ENCODE assay signal across 8 mouse cellular contexts in the genomic region with DNA sequence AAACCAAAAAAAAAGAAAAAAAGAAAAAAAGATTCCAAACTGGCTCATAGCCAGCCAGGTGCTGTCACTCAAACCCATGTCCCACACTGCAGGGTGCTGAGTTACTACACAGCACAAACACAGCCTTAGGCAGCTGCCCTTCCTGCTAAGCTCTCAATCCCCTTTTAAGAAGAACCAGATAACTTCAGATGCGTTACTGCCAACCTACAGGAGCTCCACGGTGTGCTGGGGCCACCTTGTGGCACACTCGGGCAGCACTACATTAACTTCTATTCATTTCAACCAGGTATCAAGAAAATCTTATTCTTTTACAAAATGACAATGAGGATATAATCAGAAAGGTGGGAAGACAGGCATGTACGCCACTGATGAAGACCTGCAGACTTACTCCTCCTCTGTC. TPM values are rescaled to one million over a fixed set of nuclear protein-coding genes. Genes with fewer than 3 reads are reported as not detected.
DNase-seq lines count a peak whose midpoint lies in the region; ATAC-seq lines count a peak whose summit lies in the region.

No protein-coding gene starts in this region.

- peak; percentile 49 to 64 for DNase-seq in cerebellum, adult 18-20 months
- no peak for DNase-seq in cerebellum, adult 11 months
- DNase-seq in urinary bladder, adult 18-20 months (ENCODE audit: low spot score in 2 of 2): peak; percentile 24 to 49
- no peak for DNase-seq in urinary bladder, postnatal 4 days (ENCODE audit: low spot score in 2 of 2)
- peak; percentile 29 for DNase-seq in fibroblast of lung, adult 2 months (ENCODE audit: low read depth)
- peak; percentile 60 for DNase-seq in kidney, adult 9 months
- DNase-seq in spleen, postnatal 36 days (ENCODE audit: low spot score in 2 of 2): peak; percentile 65 to 78

- ATAC-seq in megakaryocyte progenitor cell, adult 5-6 weeks (replicated peaks; ENCODE audit: poor library complexity): peak; percentile 91

RNA-seq across cellular contexts. Expression of a gene that starts 12.0 kb away (rescaled TPM):
- total RNA-seq in megakaryocyte progenitor cell, adult 5-6 weeks (2015): 21.0 and 26.5 TPM in 2 replicates
- total RNA-seq in megakaryocyte progenitor cell, adult 5-6 weeks (2017): 51.5 and 78.2 TPM in 2 replicates

RNA-seq across cellular contexts. Expression of a gene that starts 16.2 kb away (rescaled TPM):
- total RNA-seq in megakaryocyte progenitor cell, adult 5-6 weeks (2015): 16.4 and 16.7 TPM in 2 replicates
- total RNA-seq in megakaryocyte progenitor cell, adult 5-6 weeks (2017): 21.2 and 26.9 TPM in 2 replicates

RNA-seq across cellular contexts. Expression of a gene that starts 50.8 kb away (rescaled TPM):
- 15.6 and 18.5 TPM in 2 replicates for total RNA-seq in megakaryocyte progenitor cell, adult 5-6 weeks (2015)
- 8.4 and 12.9 TPM in 2 replicates for total RNA-seq in megakaryocyte progenitor cell, adult 5-6 weeks (2017)

RNA-seq across cellular contexts. Expression of a gene that starts 50.8 kb away (rescaled TPM):
- 13.2 and 16.5 TPM in 2 replicates for total RNA-seq in megakaryocyte progenitor cell, adult 5-6 weeks (2015)
- 52.6 and 56.5 TPM in 2 replicates for total RNA-seq in megakaryocyte progenitor cell, adult 5-6 weeks (2017)

RNA-seq across cellular contexts. Expression of a gene that starts 59.6 kb away (rescaled TPM):
- total RNA-seq in megakaryocyte progenitor cell, adult 5-6 weeks (2015): 27.8 and 33.0 TPM in 2 replicates
- 12.1 TPM in 2 replicates for total RNA-seq in megakaryocyte progenitor cell, adult 5-6 weeks (2017)

Comparison
In these comparisons a context has a peak if more than half of its experiments do, and no peak if none do; other contexts are left out.
1. DNase-seq: peak in cerebellum, adult 18-20 months (2 of 2), urinary bladder, adult 18-20 months (2 of 2), fibroblast of lung, adult 2 months (single experiment), kidney, adult 9 months (single experiment) and spleen, postnatal 36 days (2 of 2); none in cerebellum, adult 11 months (single experiment) and urinary bladder, postnatal 4 days (0 of 2).